Mouse (Mus musculus) kidney, adult 2 months (tissue): ENCODE data around the gene Tjp2. TPM values are rescaled to one million over a fixed set of nuclear protein-coding genes. Genes with fewer than 3 reads are reported as not detected.
"Not testable (repeated sequence)": the region's sequence is repeated elsewhere in the genome, so short reads cannot be mapped to it uniquely, and the experiment has no call there.

ENCODE experiments used
- DNase-seq: peaks from one replicate; pipeline ENCODE4 v3.0.0; 2021
- H3K27ac ChIP-seq: fragments of 200-500 bp; 2 replicates; pipeline ENCODE4 v1.5.1; 2012; ENCODE audit warnings: low read depth, low read length, control low read depth, inconsistent platforms; ENCODE audit not compliant: insufficient read depth
- H3K27me3 ChIP-seq: fragments of 200-500 bp; replicated peaks from 2 replicates; pipeline ENCODE4 v1.6.1; 2012; ENCODE audit warnings: mild to moderate bottlenecking, moderate library complexity, low read length, inconsistent platforms; ENCODE audit not compliant: control insufficient read depth, insufficient read depth
- H3K36me3 ChIP-seq: fragments of 200-500 bp; 2 replicates; pipeline ENCODE4 v1.6.1; 2012; ENCODE audit warnings: mild to moderate bottlenecking, moderate library complexity, low read length, inconsistent platforms; ENCODE audit not compliant: control insufficient read depth, insufficient read depth
- H3K4me1 ChIP-seq: fragments of 200-500 bp; 2 replicates; pipeline ENCODE4 v1.6.1; 2011; ENCODE audit warnings: low read length; ENCODE audit not compliant: control insufficient read depth, insufficient read depth
- H3K4me3 ChIP-seq: fragments of 200-500 bp; 2 replicates; pipeline ENCODE4 v1.5.1; 2011; ENCODE audit warnings: mild to moderate bottlenecking, low read depth, low read length, control low read depth; ENCODE audit not compliant: insufficient read depth
- CTCF ChIP-seq: fragments of 200-500 bp; conservative IDR thresholded peaks from 2 replicates; pipeline ENCODE4 v1.5.1; 2011; ENCODE audit warnings: low read depth, mild to moderate bottlenecking, control low read depth, low read length, moderate library complexity, mixed read lengths; ENCODE audit not compliant: insufficient read depth, insufficient read length
- POLR2A ChIP-seq: fragments of 200-500 bp; IDR thresholded peaks from one replicate; pipeline ENCODE4 v1.6.1; 2011; ENCODE audit warnings: low read depth, low read length, control low read depth
- WGBS: fragments of 180-500 bp; shearing (Covaris S2); methylation state at CpG from one replicate; pipeline ENCODE4 v1.1.7; 2018; 5-methylcytosine and 5-hydroxymethylcytosine counted together
- polyA plus RNA-seq: library from polyadenylated mRNA; depleted of rRNA; stranded (reverse); fragments of >200 nt; gene quantifications from 2 replicates; pipeline ENCODE4 v1.2.3, GENCODE M21; 2012

Gene Tjp2
- polyA plus RNA-seq, 1 experiment: 13.0 TPM

DNA sequence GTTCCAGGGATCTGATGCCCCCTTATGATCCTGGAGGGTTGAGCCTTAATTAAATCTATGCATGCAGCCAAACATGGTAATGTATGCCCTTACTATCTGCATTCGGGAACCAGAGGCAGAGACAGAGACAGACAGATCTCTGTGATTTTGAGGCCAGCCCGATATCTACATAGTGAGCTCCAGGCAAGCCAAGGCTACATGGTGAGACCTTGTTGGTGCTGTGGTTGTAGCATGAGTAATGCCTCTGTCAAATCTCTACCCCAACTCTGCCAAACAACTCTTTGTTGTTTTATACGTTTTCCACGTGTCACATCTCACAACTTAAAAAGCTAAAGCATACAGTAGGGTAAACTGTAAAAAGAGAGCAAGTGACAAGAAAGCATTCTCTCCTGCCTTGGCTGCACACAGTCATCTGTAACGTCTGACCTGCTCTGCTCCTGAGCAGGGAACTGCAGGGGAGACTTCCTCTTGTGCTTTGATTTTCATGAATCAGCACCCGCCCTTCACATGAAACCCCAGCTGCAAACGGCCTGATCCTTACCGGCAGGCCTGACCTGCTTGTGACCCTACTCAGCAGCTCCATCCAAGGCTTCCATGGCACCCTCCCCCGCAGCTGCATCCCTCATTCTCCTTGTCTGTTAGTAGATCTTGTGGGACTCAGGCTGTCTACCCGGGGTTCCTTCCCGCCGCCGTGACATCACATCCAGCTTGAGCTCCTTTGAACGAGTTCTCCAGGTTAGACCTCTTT is 17.1 kb upstream of the Tjp2 start:
- Histone ChIP-seq H3K36me3 (no peaks in the 10 kb centered on the region), H3K4me3 (no peak overlapping the region), H3K27ac (no peak overlapping the region), H3K4me1 (no peaks in the 10 kb centered on the region), H3K27me3 (no peaks in the 10 kb centered on the region)
- no peak for DNase-seq
- no peak for TF ChIP-seq POLR2A
- TF ChIP-seq CTCF: no peak
- WGBS: 24% methylated on average over 14 of the region's 14 CpGs

DNA sequence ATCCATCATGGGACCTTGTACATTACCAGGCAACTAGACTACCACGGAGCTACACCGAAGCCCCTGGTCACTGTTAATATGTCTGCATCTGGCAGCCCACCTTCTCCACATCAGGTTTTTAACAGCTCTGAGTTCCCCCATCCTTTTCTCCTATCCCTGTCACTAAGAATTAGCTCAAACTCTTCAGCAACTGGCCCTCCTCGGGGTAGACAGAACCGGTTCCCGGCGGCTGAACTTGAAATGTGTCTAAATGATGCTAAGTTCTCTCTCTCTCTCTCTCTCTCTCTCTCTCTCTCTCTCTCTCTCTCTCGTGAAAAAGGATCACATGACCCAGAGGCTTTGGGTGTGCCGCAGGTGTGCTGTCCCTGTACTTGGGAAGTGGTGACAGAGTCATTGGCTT is 16.4 kb upstream of the Tjp2 start:
- DNase-seq: no peak
- WGBS: 66% methylated on average over 8 of the region's 8 CpGs
- Histone ChIP-seq H3K27me3 (no peaks in the 10 kb centered on the region), H3K4me3 (no peak overlapping the region), H3K36me3 (no peaks in the 10 kb centered on the region), H3K4me1 (no peaks in the 10 kb centered on the region), H3K27ac (no peak overlapping the region)
- TF ChIP-seq POLR2A (no peak), CTCF (no peak)

DNA sequence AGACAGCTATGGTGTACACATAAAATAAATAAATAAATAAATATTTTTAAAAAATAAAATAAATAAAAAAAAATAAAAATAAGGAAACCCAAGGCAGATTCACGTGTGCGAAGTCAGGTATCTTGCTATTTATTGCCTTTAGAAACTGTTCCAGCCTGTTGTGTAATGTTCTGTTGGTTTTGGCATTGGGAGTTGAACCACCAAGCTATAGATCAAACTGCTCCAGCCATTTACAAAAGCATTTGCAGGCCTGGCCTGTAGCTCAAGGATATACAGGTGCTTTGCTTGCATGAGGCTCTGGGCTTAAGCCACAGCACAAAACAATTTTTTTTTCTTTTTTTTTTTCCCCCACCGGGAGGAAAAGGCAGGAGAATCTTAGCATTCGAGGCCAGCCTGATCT is 13.2 kb upstream of the Tjp2 start:
- Histone ChIP-seq H3K4me1 (no peaks in the 10 kb centered on the region), H3K36me3 (no peaks in the 10 kb centered on the region), H3K27me3 (no peaks in the 10 kb centered on the region), H3K4me3 (no peak overlapping the region), H3K27ac (no peak overlapping the region)
- TF ChIP-seq POLR2A (no peak), CTCF (no peak)
- 80% methylated on average over 4 of the region's 4 CpGs for WGBS
- DNase-seq: no peak

DNA sequence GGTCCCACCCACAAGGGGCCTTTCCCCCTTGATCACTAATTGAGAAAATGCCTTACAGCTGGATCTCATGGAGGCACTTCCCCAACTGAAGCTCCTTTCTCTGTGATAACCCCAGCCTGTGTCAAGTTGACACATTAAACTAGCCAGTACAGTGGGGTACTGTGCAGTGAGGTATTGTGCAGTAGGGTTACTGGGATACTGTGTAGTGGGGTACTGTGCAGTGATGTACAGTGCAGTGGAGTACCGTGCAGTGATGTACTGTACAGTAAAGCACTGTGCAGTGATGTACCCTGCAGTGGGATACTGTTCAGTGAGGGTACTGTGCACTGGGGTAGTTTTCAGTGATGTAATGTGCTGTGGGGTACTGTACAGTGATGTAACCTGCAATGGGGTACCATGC is 7.5 kb upstream of the Tjp2 start:
- not testable (repeated sequence) for H3K27ac ChIP-seq, H3K27me3 ChIP-seq, DNase-seq, H3K4me3 ChIP-seq, H3K4me1 ChIP-seq, H3K36me3 ChIP-seq
- 100% methylated on average over 1 of the region's 1 CpGs for WGBS

DNA sequence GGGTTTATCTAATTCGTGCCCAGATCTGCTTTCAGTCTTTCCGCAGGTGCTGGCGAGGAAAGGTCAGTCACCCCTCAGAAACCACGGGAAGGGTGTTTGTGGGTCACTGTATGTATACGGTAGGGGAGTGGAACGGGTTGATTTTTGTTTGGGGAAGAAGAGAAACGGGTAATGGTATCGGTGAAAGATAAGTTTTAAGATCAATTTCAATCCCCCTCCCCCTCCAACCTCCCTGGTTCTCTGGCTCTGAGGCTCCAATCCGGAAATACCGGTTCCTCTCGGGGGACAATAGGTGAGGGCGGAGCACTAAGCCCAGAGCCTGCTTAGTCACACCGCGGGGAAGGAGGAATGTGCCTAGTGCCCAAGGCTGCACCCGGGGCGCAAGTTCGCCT is 471 bp upstream of the Tjp2 start:
- Histone ChIP-seq H3K27ac (peak overlapping the region; percentile 94), H3K27me3 (no peaks in the 10 kb centered on the region), H3K4me1 (peaks cover 6% of the 10 kb centered on the region; the same call in 1 of the 2 replicates), H3K4me3 (peak overlapping the region; percentile 86), H3K36me3 (no peaks in the 10 kb centered on the region)
- no peak for TF ChIP-seq POLR2A
- no peak for TF ChIP-seq CTCF
- WGBS: 1% methylated on average over 17 of the region's 17 CpGs
- DNase-seq: peak; percentile 87

GRCm38 (mm10) chr19:24223851-24224251 is 979 bp downstream of the Tjp2 start:
- peak; percentile 84 for DNase-seq
- peak; percentile 21 for TF ChIP-seq POLR2A
- no peak for TF ChIP-seq CTCF
- peaks cover 6% of the 10 kb centered on the region; the same call in 1 of the 2 replicates for H3K4me1 ChIP-seq
- H3K36me3 ChIP-seq: no peaks in the 10 kb centered on the region
- 11% methylated on average over 11 of the region's 11 CpGs for WGBS
- no peaks in the 10 kb centered on the region for H3K27me3 ChIP-seq
- peak overlapping the region; percentile 94 for H3K27ac ChIP-seq
- H3K4me3 ChIP-seq: peak overlapping the region; percentile 86

DNA sequence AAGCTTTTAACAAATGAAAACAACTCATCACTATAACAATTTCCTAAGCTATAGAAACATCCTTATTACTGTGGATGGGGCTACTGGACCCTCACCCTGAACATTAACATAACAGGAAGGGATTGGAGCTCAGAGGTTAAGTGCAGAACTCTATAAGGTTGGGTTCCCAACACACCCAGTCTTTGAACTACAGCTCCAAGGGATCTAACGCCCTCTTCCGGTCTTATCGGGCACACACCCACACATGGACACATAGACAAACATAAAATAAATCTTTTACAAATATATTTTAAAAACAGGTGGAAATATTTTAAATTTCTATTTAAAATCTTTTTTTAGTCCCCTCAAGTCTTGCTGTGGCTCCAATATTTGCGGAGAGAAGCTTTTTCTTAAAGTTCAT is 3.4 kb downstream of the Tjp2 start:
- H3K4me1 ChIP-seq: peaks cover 6% of the 10 kb centered on the region; the same call in 1 of the 2 replicates
- TF ChIP-seq CTCF: no peak
- no peak for TF ChIP-seq POLR2A
- 55% methylated on average over 4 of the region's 4 CpGs for WGBS
- no peaks in the 10 kb centered on the region for H3K27me3 ChIP-seq
- H3K36me3 ChIP-seq: no peaks in the 10 kb centered on the region
- DNase-seq: no peak
- H3K4me3 ChIP-seq: no peak overlapping the region
- no peak overlapping the region for H3K27ac ChIP-seq
